Mouse (Mus musculus) liver, embryonic 15.5 days (tissue): Measurements from ENCODE around the gene Lhb. TPM values are rescaled to one million over a fixed set of nuclear protein-coding genes. Genes with fewer than 3 reads are reported as not detected.
"Not testable (repeated sequence)": the region's sequence is repeated elsewhere in the genome, so short reads cannot be mapped to it uniquely, and the experiment has no call there.

ENCODE experiments used
- ATAC-seq: fragments of 200-750 bp; cut with Nextera tagmentation; 2 replicates; pipeline ENCODE4 v1.8.0; 2017; ENCODE audit warnings: moderate number of reproducible peaks, mild to moderate bottlenecking, moderate library complexity; ENCODE audit not compliant: insufficient read depth
- H3K27ac ChIP-seq: fragments of 300-500 bp; sonication (generic); replicated peaks from 2 replicates; pipeline ENCODE4 v1.5.1; 2015; ENCODE audit warnings: mild to moderate bottlenecking, inconsistent platforms
- H3K27me3 ChIP-seq: fragments of 300-500 bp; sonication (generic); 2 replicates; pipeline ENCODE4 v1.6.1; 2015; ENCODE audit warnings: mild to moderate bottlenecking, inconsistent platforms
- H3K36me3 ChIP-seq: fragments of 300-500 bp; sonication (generic); replicated peaks from 2 replicates; pipeline ENCODE4 v1.6.1; 2015; ENCODE audit warnings: moderate library complexity, mild to moderate bottlenecking, inconsistent platforms
- H3K4me1 ChIP-seq: fragments of 300-500 bp; sonication (generic); replicated peaks from 2 replicates; pipeline ENCODE4 v1.6.1; 2015; ENCODE audit warnings: inconsistent platforms
- H3K4me2 ChIP-seq: fragments of 300-500 bp; sonication (generic); 2 replicates; pipeline ENCODE4 v1.6.1; 2015; ENCODE audit warnings: moderate library complexity, mild to moderate bottlenecking, inconsistent platforms
- H3K4me3 ChIP-seq: fragments of 300-500 bp; sonication (generic); replicated peaks from 2 replicates; pipeline ENCODE4 v1.5.1; 2015; ENCODE audit warnings: mild to moderate bottlenecking, inconsistent platforms
- H3K9ac ChIP-seq: fragments of 300-500 bp; sonication (generic); 2 replicates; pipeline ENCODE4 v1.6.1; 2015; ENCODE audit warnings: moderate library complexity, mild to moderate bottlenecking, inconsistent platforms
- H3K9me3 ChIP-seq: fragments of 300-500 bp; sonication (generic); replicated peaks from 2 replicates; pipeline ENCODE4 v1.6.1; 2016; ENCODE audit warnings: inconsistent platforms
- WGBS: fragments of 180-500 bp; shearing (Covaris S2); methylation state at CpG from one replicate; pipeline ENCODE4 v1.1.7; 2015; ENCODE audit warnings: mixed read lengths; ENCODE audit not compliant: insufficient replicate concordance; 5-methylcytosine and 5-hydroxymethylcytosine counted together
- polyA plus RNA-seq: library from polyadenylated mRNA; unstranded; fragments of >200 nt; fragmentation: Nextera tagmentation; extraction: Ambion mirVana; gene quantifications from 2 replicates; pipeline ENCODE4 v1.2.1, GENCODE M21; 2015

Lhb gene
- polyA plus RNA-seq = not detected in 2 replicates

GRCm38 (mm10) chr7:45420615-45420919 lies at the start of gene Lhb:
Gene Lhb (plus strand): TSS chr7:45420820.
- H3K9me3 ChIP-seq = no peaks in the 10 kb centered on the region
- H3K27ac ChIP-seq = no peak within 1 kb of the TSS
- H3K4me3 ChIP-seq = no peak within 1 kb of the TSS
- H3K4me2 ChIP-seq = no peak within 1 kb of the TSS
- peaks cover 47% of the 10 kb centered on the region for H3K36me3 ChIP-seq
- peaks cover 3% of the 10 kb centered on the region; the same call in 1 of the 2 replicates for H3K4me1 ChIP-seq
- WGBS = 57% methylated on average over 6 of the region's 6 CpGs
- no peak for ATAC-seq
- H3K9ac ChIP-seq = no peak within 1 kb of the TSS
- H3K27me3 ChIP-seq = peaks cover 56% of the 10 kb centered on the region

GRCm38 (mm10) chr7:45372371-45372770 lies 48.2 kb upstream of the Lhb start:
- Histone ChIP-seq H3K4me3 (no peak overlapping the region), H3K27me3 (peaks cover 33% of the 10 kb centered on the region), H3K4me1 (peaks cover 32% of the 10 kb centered on the region), H3K4me2 (no peak overlapping the region), H3K27ac (no peak overlapping the region), H3K9ac (no peak overlapping the region), H3K9me3 (no peaks in the 10 kb centered on the region), H3K36me3 (peaks cover 52% of the 10 kb centered on the region)
- ATAC-seq = no peak
- 79% methylated on average over 5 of the region's 5 CpGs for WGBS

GRCm38 (mm10) chr7:45374620-45375019 lies 46.0 kb upstream of the Lhb start:
- 76% methylated on average over 8 of the region's 8 CpGs for WGBS
- Histone ChIP-seq H3K4me1 (peaks cover 18% of the 10 kb centered on the region), H3K27ac (no peak overlapping the region), H3K27me3 (peaks cover 11% of the 10 kb centered on the region), H3K9me3 (no peaks in the 10 kb centered on the region), H3K4me3 (no peak overlapping the region), H3K4me2 (no peak overlapping the region), H3K9ac (no peak overlapping the region), H3K36me3 (peaks cover 74% of the 10 kb centered on the region)
- ATAC-seq = no peak

GRCm38 (mm10) chr7:45376057-45376456 lies 44.6 kb upstream of the Lhb start:
- H3K4me1 ChIP-seq = peaks cover 4% of the 10 kb centered on the region; the same call in 1 of the 2 replicates
- no peak overlapping the region for H3K4me3 ChIP-seq
- WGBS = 89% methylated on average over 1 of the region's 1 CpGs
- no peak overlapping the region for H3K27ac ChIP-seq
- H3K9me3 ChIP-seq = no peaks in the 10 kb centered on the region
- ATAC-seq = no peak
- no peak overlapping the region for H3K9ac ChIP-seq
- no peaks in the 10 kb centered on the region for H3K27me3 ChIP-seq
- no peak overlapping the region for H3K4me2 ChIP-seq
- peaks cover 89% of the 10 kb centered on the region for H3K36me3 ChIP-seq

GRCm38 (mm10) chr7:45386077-45386476 lies 34.5 kb upstream of the Lhb start:
- no peaks in the 10 kb centered on the region for H3K9me3 ChIP-seq
- H3K9ac ChIP-seq = no peak overlapping the region
- no peak overlapping the region for H3K4me2 ChIP-seq
- ATAC-seq = no peak
- no peaks in the 10 kb centered on the region for H3K27me3 ChIP-seq
- no peak overlapping the region for H3K4me3 ChIP-seq
- H3K4me1 ChIP-seq = no peaks in the 10 kb centered on the region
- H3K27ac ChIP-seq = no peak overlapping the region
- H3K36me3 ChIP-seq = peaks cover 100% of the 10 kb centered on the region
- 87% methylated on average over 3 of the region's 3 CpGs for WGBS

GRCm38 (mm10) chr7:45395129-45395541 lies 25.5 kb upstream of the Lhb start:
- Histone ChIP-seq H3K4me1 (peaks cover 30% of the 10 kb centered on the region), H3K27ac (peak overlapping the region; percentile 96), H3K27me3 (0 out of 2 replicates have a peak, but pooled peaks cover 8% of the 10 kb centered on the region), H3K4me3 (peak overlapping the region; percentile 75), H3K9ac (peak overlapping the region; percentile 87), H3K4me2 (peak overlapping the region; percentile 90), H3K9me3 (no peaks in the 10 kb centered on the region), H3K36me3 (peaks cover 43% of the 10 kb centered on the region)
- peak; percentile 71 for ATAC-seq
- 0% methylated on average over 19 of the region's 20 CpGs for WGBS

- WGBS = under 1% methylated on average over 60 of the region's 60 CpGs
These were observed 24.9 kb upstream of the Lhb start, which contains the start of gene Snrnp70 for GRCm38 (mm10) chr7:45395578-45396336. Gene Snrnp70 (minus strand): TSS chr7:45395742.

GRCm38 (mm10) chr7:45396337-45396775 lies 24.3 kb upstream of the Lhb start:
- Histone ChIP-seq H3K4me3 (peak overlapping the region; percentile 75), H3K9ac (peak overlapping the region; percentile 56; the same call in 1 of the 2 replicates), H3K4me1 (peaks cover 30% of the 10 kb centered on the region), H3K36me3 (peaks cover 32% of the 10 kb centered on the region), H3K4me2 (peak overlapping the region; percentile 90), H3K27ac (peak overlapping the region; percentile 96)
- H3K27me3 ChIP-seq, H3K9me3 ChIP-seq: not testable (repeated sequence)
- peak; percentile 55 for ATAC-seq
- 7% methylated on average over 3 of the region's 3 CpGs for WGBS

More at GRCm38 (mm10) chr7:45395578-45396336, 24.9 kb upstream of the Lhb start, which contains the start of gene Snrnp70:
- no peaks in the 10 kb centered on the region for H3K9me3 ChIP-seq
- peak within 1 kb of the TSS; percentile 75 for H3K4me3 ChIP-seq
- H3K36me3 ChIP-seq = peaks cover 37% of the 10 kb centered on the region
- H3K4me2 ChIP-seq = peak within 1 kb of the TSS; percentile 90
- ATAC-seq = peak; percentile 96
- 0 out of 2 replicates have a peak, but pooled peaks cover 8% of the 10 kb centered on the region for H3K27me3 ChIP-seq
- peak within 1 kb of the TSS; percentile 87 for H3K9ac ChIP-seq
- peak within 1 kb of the TSS; percentile 96 for H3K27ac ChIP-seq
- peaks cover 30% of the 10 kb centered on the region for H3K4me1 ChIP-seq

GRCm38 (mm10) chr7:45396787-45397186 lies 23.8 kb upstream of the Lhb start:
- no peak overlapping the region for H3K4me3 ChIP-seq
- H3K4me2 ChIP-seq = no peak overlapping the region; the same call in 1 of the 2 replicates
- WGBS = 56% methylated on average over 2 of the region's 2 CpGs
- ATAC-seq = no peak
- H3K9me3 ChIP-seq = no peaks in the 10 kb centered on the region
- H3K9ac ChIP-seq = no peak overlapping the region
- no peak overlapping the region; the same call in 1 of the 2 replicates for H3K27ac ChIP-seq
- peaks cover 27% of the 10 kb centered on the region for H3K36me3 ChIP-seq
- peaks cover 30% of the 10 kb centered on the region for H3K4me1 ChIP-seq
- H3K27me3 ChIP-seq = peaks cover 12% of the 10 kb centered on the region; the same call in 1 of the 2 replicates

- Histone ChIP-seq H3K9ac (no peak overlapping the region), H3K4me1 (peaks cover 26% of the 10 kb centered on the region), H3K36me3 (no peaks in the 10 kb centered on the region), H3K27me3 (peaks cover 52% of the 10 kb centered on the region), H3K4me2 (no peak overlapping the region), H3K27ac (no peak overlapping the region), H3K4me3 (no peak overlapping the region), H3K9me3 (no peaks in the 10 kb centered on the region)
- WGBS = 65% methylated on average over 10 of the region's 10 CpGs
- no peak for ATAC-seq
These were observed 19.0 kb upstream of the Lhb start for GRCm38 (mm10) chr7:45401521-45402085.

- ATAC-seq = no peak
- Histone ChIP-seq H3K27me3 (peaks cover 72% of the 10 kb centered on the region), H3K36me3 (no peaks in the 10 kb centered on the region), H3K9me3 (no peaks in the 10 kb centered on the region), H3K4me2 (no peak overlapping the region), H3K27ac (no peak overlapping the region), H3K4me1 (peaks cover 23% of the 10 kb centered on the region), H3K9ac (no peak overlapping the region), H3K4me3 (no peak overlapping the region)
- 36% methylated on average over 6 of the region's 6 CpGs for WGBS
These were observed 16.9 kb upstream of the Lhb start for GRCm38 (mm10) chr7:45403532-45404261.
